In the genomic region with DNA sequence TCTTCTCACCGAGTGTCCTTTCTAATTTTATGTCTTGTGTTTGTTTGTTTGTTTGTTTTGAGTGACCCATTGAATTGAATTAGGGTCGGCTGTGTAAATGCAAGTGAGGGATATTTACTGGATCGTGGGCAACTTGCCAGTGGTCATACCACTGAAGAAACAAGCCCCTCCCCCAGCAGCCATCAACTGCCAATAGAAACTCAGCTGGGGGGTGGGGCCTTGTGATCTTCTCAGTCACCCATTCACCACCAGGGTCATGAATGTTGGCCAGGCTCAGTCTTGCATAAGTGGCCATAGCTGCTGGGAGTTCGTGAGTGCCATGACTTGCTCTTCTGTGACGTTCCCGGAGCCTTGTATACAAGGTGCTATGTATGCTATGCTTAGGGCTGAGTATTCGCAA, we compare ENCODE assay signal across 25 mouse cellular contexts.
"Had no signal": no experiment of that assay in that cellular context is flagged by ENCODE, and none has a peak within 500 bp of the region (broad histone marks: within the 10 kb centered on the region; RNA-seq: fewer than 3 reads in every experiment).

No protein-coding gene starts in this region.

- H3K4me3 ChIP-seq: gastrocnemius, adult 2 months; heart, adult 2 months; heart, embryonic 13.5 days; heart, embryonic 15.5 days; hindbrain, embryonic 10.5 days; hindbrain, embryonic 12.5 days; intestine, embryonic 15.5 days; kidney, embryonic 15.5 days; layer of hippocampus, adult 2 months; left cerebral cortex, adult 2 months; limb, embryonic 10.5 days; limb, embryonic 12.5 days had no signal

- H3K4me1 ChIP-seq: heart, embryonic 13.5 days; heart, embryonic 15.5 days; hindbrain, embryonic 10.5 days; hindbrain, embryonic 12.5 days; intestine, embryonic 15.5 days; kidney, embryonic 15.5 days had no signal

- H3K27ac ChIP-seq: gastrocnemius, adult 2 months; heart, adult 2 months; heart, embryonic 13.5 days; heart, embryonic 15.5 days; hindbrain, embryonic 10.5 days; hindbrain, embryonic 12.5 days; hindbrain, embryonic 14.5 days; intestine, embryonic 15.5 days; kidney, embryonic 15.5 days; kidney, postnatal 0 days; layer of hippocampus, adult 2 months; left cerebral cortex, adult 2 months; limb, embryonic 10.5 days; limb, embryonic 12.5 days had no signal

- H3K4me2 ChIP-seq: heart, embryonic 11.5 days; heart, embryonic 13.5 days; heart, embryonic 15.5 days; hindbrain, embryonic 12.5 days; hindbrain, embryonic 14.5 days; intestine, embryonic 15.5 days; kidney, embryonic 15.5 days; limb, embryonic 12.5 days; liver, embryonic 11.5 days had no signal

- DNase-seq: gastrocnemius, adult 2 months; gastrocnemius, postnatal 10 days; gastrocnemius, postnatal 25 days; heart, adult 2 months; heart, postnatal 4 days; kidney, adult 18-20 months; kidney, adult 9 months; liver had no signal

- H3K36me3 ChIP-seq: heart, embryonic 13.5 days; heart, embryonic 15.5 days; hindbrain, embryonic 10.5 days; hindbrain, embryonic 12.5 days; intestine, embryonic 15.5 days; kidney, embryonic 15.5 days; limb, embryonic 10.5 days; limb, embryonic 12.5 days had no signal

- ATAC-seq: hindbrain, embryonic 16.5 days; inflammation-experienced regulatory T-cells, adult 6 months; intestine, embryonic 15.5 days; intestine, postnatal 0 days had no signal

- H3K9ac ChIP-seq: heart, embryonic 13.5 days; heart, embryonic 15.5 days; hindbrain, embryonic 12.5 days; hindbrain, embryonic 14.5 days; intestine, embryonic 15.5 days; kidney, embryonic 15.5 days; limb, embryonic 12.5 days had no signal

- H3K9me3 ChIP-seq: heart, embryonic 13.5 days; heart, embryonic 15.5 days; hindbrain, embryonic 10.5 days; hindbrain, embryonic 12.5 days; intestine, embryonic 15.5 days; kidney, embryonic 15.5 days; limb, embryonic 10.5 days; limb, embryonic 12.5 days had no signal

- H3K27me3 ChIP-seq: heart, embryonic 13.5 days; heart, embryonic 15.5 days; hindbrain, embryonic 12.5 days; intestine, embryonic 15.5 days; kidney, embryonic 15.5 days; limb, embryonic 12.5 days had no signal
